Mouse (Mus musculus) hindbrain, embryonic 15.5 days (tissue): ENCODE data around the gene Spata5. TPM values are rescaled to one million over a fixed set of nuclear protein-coding genes. Genes with fewer than 3 reads are reported as not detected.
"Not testable (repeated sequence)": the region's sequence is repeated elsewhere in the genome, so short reads cannot be mapped to it uniquely, and the experiment has no call there.

Experiments used
- ATAC-seq: fragments of 200-750 bp; cut with Nextera tagmentation; 2 replicates; pipeline ENCODE4 v1.8.0; 2017; ENCODE audit warnings: low read depth, moderate number of reproducible peaks, moderate TSS enrichment; ENCODE audit not compliant: low FRiP score
- H3K27ac ChIP-seq: fragments of 300-500 bp; sonication (generic); replicated peaks from 2 replicates; pipeline ENCODE4 v1.5.1; 2015; ENCODE audit warnings: mild to moderate bottlenecking, inconsistent platforms
- H3K27me3 ChIP-seq: fragments of 300-500 bp; sonication (generic); 2 replicates; pipeline ENCODE4 v1.6.1; 2015; ENCODE audit warnings: control low read depth, inconsistent platforms
- H3K36me3 ChIP-seq: fragments of 300-500 bp; sonication (generic); 2 replicates; pipeline ENCODE4 v1.6.1; 2015; ENCODE audit warnings: control low read depth, inconsistent platforms
- H3K4me1 ChIP-seq: fragments of 300-500 bp; sonication (generic); replicated peaks from 2 replicates; pipeline ENCODE4 v1.6.1; 2015; ENCODE audit warnings: control low read depth, inconsistent platforms
- H3K4me2 ChIP-seq: fragments of 300-500 bp; sonication (generic); 2 replicates; pipeline ENCODE4 v1.6.1; 2015; ENCODE audit warnings: moderate library complexity, mild to moderate bottlenecking, inconsistent platforms
- H3K4me3 ChIP-seq: fragments of 300-500 bp; sonication (generic); 2 replicates; pipeline ENCODE4 v1.5.1; 2015; ENCODE audit warnings: mild to moderate bottlenecking, inconsistent platforms
- H3K9ac ChIP-seq: fragments of 300-500 bp; sonication (generic); 2 replicates; pipeline ENCODE4 v1.6.1; 2015; ENCODE audit warnings: inconsistent platforms
- H3K9me3 ChIP-seq: fragments of 300-500 bp; sonication (generic); 2 replicates; pipeline ENCODE4 v1.6.1; 2016; ENCODE audit warnings: control low read depth, inconsistent platforms
- WGBS: fragments of 180-500 bp; shearing (Covaris S2); methylation state at CpG from one replicate; pipeline ENCODE4 v1.1.7; 2015; 5-methylcytosine and 5-hydroxymethylcytosine counted together
- polyA plus RNA-seq: library from polyadenylated mRNA; unstranded; fragments of >200 nt; fragmentation: Nextera tagmentation; extraction: Ambion mirVana; gene quantifications from 2 replicates; pipeline ENCODE4 v1.2.1, GENCODE M21; 2015

Spata5 gene
- polyA plus RNA-seq, 1 experiment from 2014 or later = 29.9 TPM

GRCm38 (mm10) chr3:37595721-37596120 is 176.0 kb downstream of the Spata5 start:
- Histone ChIP-seq H3K27ac (no peak overlapping the region), H3K9ac (no peak overlapping the region), H3K4me2 (no peak overlapping the region), H3K9me3 (no peaks in the 10 kb centered on the region), H3K27me3 (no peaks in the 10 kb centered on the region), H3K36me3 (no peaks in the 10 kb centered on the region), H3K4me3 (no peak overlapping the region), H3K4me1 (no peaks in the 10 kb centered on the region)
- no peak for ATAC-seq
- 77% methylated on average over 10 of the region's 10 CpGs for WGBS

- no peaks in the 10 kb centered on the region for H3K27me3 ChIP-seq
- 63% methylated on average over 6 of the region's 6 CpGs for WGBS
Observed at GRCm38 (mm10) chr3:37596519-37596918, 176.8 kb downstream of the Spata5 start.

GRCm38 (mm10) chr3:37597200-37597599 is 177.5 kb downstream of the Spata5 start:
- no peaks in the 10 kb centered on the region for H3K27me3 ChIP-seq
- no peak overlapping the region for H3K9ac ChIP-seq
- no peak overlapping the region for H3K4me3 ChIP-seq
- no peaks in the 10 kb centered on the region for H3K4me1 ChIP-seq
- H3K4me2 ChIP-seq = no peak overlapping the region
- no peak for ATAC-seq
- WGBS = 87% methylated on average over 5 of the region's 5 CpGs
- no peak overlapping the region for H3K27ac ChIP-seq
- H3K9me3 ChIP-seq = no peaks in the 10 kb centered on the region
- no peaks in the 10 kb centered on the region for H3K36me3 ChIP-seq

More at GRCm38 (mm10) chr3:37596519-37596918, 176.8 kb downstream of the Spata5 start:
- Histone ChIP-seq H3K9me3 (no peaks in the 10 kb centered on the region), H3K4me3 (no peak overlapping the region), H3K27ac (no peak overlapping the region), H3K9ac (no peak overlapping the region), H3K36me3 (no peaks in the 10 kb centered on the region), H3K4me2 (no peak overlapping the region), H3K4me1 (no peaks in the 10 kb centered on the region)
- ATAC-seq = no peak

- not testable (repeated sequence) for H3K36me3 ChIP-seq, H3K27ac ChIP-seq, H3K4me1 ChIP-seq, ATAC-seq, H3K9ac ChIP-seq, H3K4me2 ChIP-seq, H3K4me3 ChIP-seq, H3K9me3 ChIP-seq, H3K27me3 ChIP-seq
- 92% methylated on average over 14 of the region's 14 CpGs for WGBS
Observed at GRCm38 (mm10) chr3:37599641-37600040, 179.9 kb downstream of the Spata5 start.

- Histone ChIP-seq H3K36me3 (no peaks in the 10 kb centered on the region), H3K9me3 (no peaks in the 10 kb centered on the region), H3K4me2 (no peak overlapping the region), H3K27ac (no peak overlapping the region), H3K9ac (no peak overlapping the region), H3K4me3 (no peak overlapping the region), H3K27me3 (no peaks in the 10 kb centered on the region), H3K4me1 (peaks cover 10% of the 10 kb centered on the region)
- 95% methylated on average over 9 of the region's 9 CpGs for WGBS
- ATAC-seq = no peak
Observed at GRCm38 (mm10) chr3:37602356-37602755, 182.7 kb downstream of the Spata5 start.

GRCm38 (mm10) chr3:37602890-37603289 is 183.2 kb downstream of the Spata5 start:
- Histone ChIP-seq H3K4me3 (no peak overlapping the region), H3K27me3 (no peaks in the 10 kb centered on the region), H3K9me3 (no peaks in the 10 kb centered on the region), H3K36me3 (no peaks in the 10 kb centered on the region), H3K27ac (no peak overlapping the region), H3K4me2 (no peak overlapping the region), H3K4me1 (peaks cover 10% of the 10 kb centered on the region), H3K9ac (no peak overlapping the region)
- WGBS = 93% methylated on average over 7 of the region's 7 CpGs
- no peak for ATAC-seq

- H3K36me3 ChIP-seq = no peaks in the 10 kb centered on the region
- no peak overlapping the region for H3K4me2 ChIP-seq
- H3K4me3 ChIP-seq = no peak overlapping the region
- H3K27ac ChIP-seq = no peak overlapping the region
- no peak overlapping the region for H3K9ac ChIP-seq
- peaks cover 10% of the 10 kb centered on the region for H3K4me1 ChIP-seq
- no peaks in the 10 kb centered on the region for H3K27me3 ChIP-seq
- H3K9me3 ChIP-seq = no peaks in the 10 kb centered on the region
- ATAC-seq = no peak
- 85% methylated on average over 3 of the region's 3 CpGs for WGBS
Observed at GRCm38 (mm10) chr3:37603541-37603940, 183.8 kb downstream of the Spata5 start.

GRCm38 (mm10) chr3:37604976-37605875 is 185.5 kb downstream of the Spata5 start:
- 55% methylated on average over 13 of the region's 13 CpGs for WGBS
- no peak overlapping the region for H3K4me2 ChIP-seq
- no peak overlapping the region for H3K9ac ChIP-seq

GRCm38 (mm10) chr3:37605876-37606238 is 186.2 kb downstream of the Spata5 start:
- Histone ChIP-seq H3K9ac (no peak overlapping the region), H3K9me3 (no peaks in the 10 kb centered on the region), H3K4me3 (no peak overlapping the region), H3K36me3 (no peaks in the 10 kb centered on the region), H3K27me3 (no peaks in the 10 kb centered on the region), H3K4me2 (no peak overlapping the region), H3K27ac (no peak overlapping the region), H3K4me1 (peaks cover 10% of the 10 kb centered on the region)
- no peak; the same call in 1 of the 2 replicates for ATAC-seq
- WGBS = 86% methylated on average over 10 of the region's 10 CpGs

More at GRCm38 (mm10) chr3:37604976-37605875, 185.5 kb downstream of the Spata5 start:
- H3K27ac ChIP-seq = no peak overlapping the region
- H3K9me3 ChIP-seq = no peaks in the 10 kb centered on the region
- H3K4me3 ChIP-seq = no peak overlapping the region
- H3K36me3 ChIP-seq = no peaks in the 10 kb centered on the region
- no peaks in the 10 kb centered on the region for H3K27me3 ChIP-seq
- ATAC-seq = 0 out of 2 replicates have a peak, but pooled peaks have one; percentile 50
- H3K4me1 ChIP-seq = peaks cover 10% of the 10 kb centered on the region

GRCm38 (mm10) chr3:37608926-37609325 is 189.2 kb downstream of the Spata5 start:
- Histone ChIP-seq H3K9me3 (no peaks in the 10 kb centered on the region), H3K4me2 (no peak overlapping the region), H3K27me3 (no peaks in the 10 kb centered on the region), H3K36me3 (no peaks in the 10 kb centered on the region), H3K27ac (no peak overlapping the region), H3K4me1 (peaks cover 10% of the 10 kb centered on the region), H3K4me3 (no peak overlapping the region), H3K9ac (no peak overlapping the region)
- no peak for ATAC-seq
- WGBS = 89% methylated on average over 4 of the region's 4 CpGs

- 96% methylated on average over 2 of the region's 2 CpGs for WGBS
- Histone ChIP-seq H3K4me1 (peaks cover 4% of the 10 kb centered on the region; the same call in 1 of the 2 replicates), H3K9me3 (no peaks in the 10 kb centered on the region), H3K4me3 (no peak overlapping the region), H3K4me2 (no peak overlapping the region), H3K9ac (no peak overlapping the region), H3K27ac (no peak overlapping the region), H3K36me3 (no peaks in the 10 kb centered on the region), H3K27me3 (no peaks in the 10 kb centered on the region)
- ATAC-seq = no peak
Observed at GRCm38 (mm10) chr3:37610670-37611069, 191.0 kb downstream of the Spata5 start.

- WGBS = 64% methylated on average over 10 of the region's 10 CpGs
- Histone ChIP-seq H3K4me3 (no peak overlapping the region), H3K9ac (no peak overlapping the region), H3K27me3 (no peaks in the 10 kb centered on the region), H3K9me3 (no peaks in the 10 kb centered on the region), H3K4me1 (no peaks in the 10 kb centered on the region), H3K4me2 (no peak overlapping the region), H3K27ac (no peak overlapping the region), H3K36me3 (no peaks in the 10 kb centered on the region)
- ATAC-seq = no peak
Observed at GRCm38 (mm10) chr3:37613722-37614121, 194.0 kb downstream of the Spata5 start.
